Mouse (Mus musculus): Measurements from ENCODE around the gene Ep300.
A peak's percentile ranks its signal among the peaks of the same experiment; 100 is the strongest.
"Not testable (repeated sequence)": the region's sequence is repeated elsewhere in the genome, so short reads cannot be mapped to it uniquely, and the experiment has no call there.

Ep300 gene

DNA sequence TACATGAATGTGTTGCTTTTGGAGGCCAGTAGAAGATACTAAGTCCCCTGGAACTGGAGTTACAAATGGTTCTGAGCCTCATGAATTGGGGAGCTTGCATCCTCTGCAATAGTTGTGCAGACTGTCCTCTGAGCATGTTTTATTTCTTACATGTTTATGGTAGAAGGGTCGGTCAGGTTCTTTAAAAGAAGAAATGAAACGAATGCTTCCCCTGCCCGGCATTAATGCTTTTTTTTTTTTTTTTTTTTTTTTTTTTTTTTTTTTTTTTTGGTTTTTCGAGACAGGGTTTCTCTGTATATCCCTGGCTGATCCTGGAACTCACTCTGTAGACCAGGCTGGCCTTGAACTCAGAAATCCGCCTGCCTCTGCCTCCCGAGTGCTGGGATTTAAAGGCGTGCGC, 13.6 kb downstream of the Ep300 start:
- not testable (repeated sequence) for DNase-seq

DNA sequence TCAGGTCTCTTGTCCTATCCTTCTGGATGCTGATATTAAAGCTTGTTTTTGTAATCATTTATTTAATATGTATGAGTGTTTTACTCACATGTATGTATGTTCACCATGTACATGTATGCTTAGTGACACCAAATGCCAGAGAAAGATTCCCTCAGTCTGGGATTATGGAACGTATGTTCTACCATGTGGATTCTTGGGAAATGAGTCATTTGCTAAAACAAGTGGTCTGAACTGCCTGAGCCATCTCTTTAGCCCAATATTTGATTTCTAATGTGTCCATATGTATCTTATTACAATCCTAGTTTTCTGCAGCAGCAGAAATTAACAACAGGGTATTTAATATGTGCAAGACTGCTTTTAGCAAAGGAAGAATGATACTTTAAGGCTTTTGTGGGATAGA, 20.1 kb downstream of the Ep300 start:
- no peak for DNase-seq

DNA sequence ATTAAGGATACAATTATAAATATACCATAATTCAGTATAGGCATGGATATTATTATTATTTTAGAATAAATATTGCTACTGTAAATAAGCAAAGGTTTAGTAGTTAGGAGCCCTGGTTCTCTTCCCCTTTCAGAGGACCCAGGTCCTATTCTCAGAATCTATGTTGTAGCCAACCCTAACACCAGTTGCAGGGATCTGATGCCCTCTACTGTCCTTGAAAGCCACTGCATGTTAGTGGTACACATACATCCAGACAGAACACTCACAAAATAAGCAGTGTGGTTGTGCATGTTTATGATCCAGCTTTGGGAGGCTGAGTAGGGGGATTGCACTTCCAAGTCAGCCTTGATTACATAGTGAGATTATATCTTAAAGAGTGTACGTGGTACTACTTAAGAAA, 21.5 kb downstream of the Ep300 start:
- no peak for DNase-seq

DNA sequence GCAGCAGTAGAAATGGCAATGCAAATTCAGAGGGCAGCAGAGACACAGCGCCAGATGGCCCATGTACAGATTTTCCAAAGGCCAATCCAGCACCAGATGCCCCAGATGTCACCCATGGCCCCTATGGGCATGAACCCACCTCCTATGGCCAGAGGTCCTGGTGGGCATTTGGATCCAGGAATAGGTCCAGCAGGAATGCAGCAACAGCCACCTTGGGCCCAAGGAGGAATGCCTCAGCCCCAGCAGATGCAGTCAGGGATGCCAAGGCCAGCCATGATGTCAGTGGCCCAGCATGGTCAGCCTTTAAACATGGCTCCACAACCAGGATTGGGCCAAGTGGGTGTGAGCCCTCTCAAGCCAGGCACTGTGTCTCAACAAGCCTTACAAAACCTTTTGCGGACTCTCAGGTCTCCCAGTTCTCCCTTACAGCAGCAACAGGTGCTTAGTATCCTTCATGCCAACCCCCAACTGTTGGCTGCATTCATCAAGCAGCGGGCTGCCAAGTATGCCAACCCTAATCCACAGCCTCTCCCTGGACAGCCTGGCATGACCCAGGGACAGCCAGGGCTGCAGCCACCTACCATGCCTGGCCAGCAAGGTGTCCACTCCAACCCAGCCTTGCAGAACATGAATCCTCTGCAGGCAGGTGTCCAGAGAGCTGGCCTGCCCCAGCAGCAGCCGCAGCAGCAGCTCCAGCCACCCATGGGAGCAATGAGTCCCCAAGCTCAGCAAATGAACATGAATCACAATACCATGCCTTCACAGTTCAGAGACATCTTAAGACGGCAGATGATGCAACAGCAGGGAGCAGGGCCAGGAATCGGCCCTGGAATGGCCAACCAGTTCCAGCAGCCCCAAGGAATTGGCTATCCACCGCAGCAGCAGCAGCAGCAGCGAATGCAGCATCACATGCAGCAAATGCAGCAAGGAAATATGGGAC, 64.6 kb downstream of the Ep300 start:
- no peak for DNase-seq

DNA sequence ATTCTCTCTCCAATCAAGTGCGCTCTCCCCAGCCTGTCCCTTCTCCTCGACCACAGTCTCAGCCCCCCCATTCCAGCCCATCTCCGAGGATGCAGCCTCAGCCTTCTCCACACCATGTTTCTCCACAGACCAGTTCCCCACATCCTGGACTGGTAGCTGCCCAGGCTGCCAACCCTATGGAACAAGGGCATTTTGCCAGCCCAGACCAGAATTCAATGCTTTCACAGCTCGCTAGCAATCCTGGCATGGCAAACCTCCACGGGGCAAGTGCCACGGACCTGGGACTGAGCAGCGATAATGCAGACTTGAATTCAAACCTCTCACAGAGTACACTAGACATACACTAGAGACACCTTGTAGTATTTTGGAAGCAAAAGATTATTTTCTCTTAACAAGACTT, 65.5 kb downstream of the Ep300 start:
- no peak for DNase-seq

DNA sequence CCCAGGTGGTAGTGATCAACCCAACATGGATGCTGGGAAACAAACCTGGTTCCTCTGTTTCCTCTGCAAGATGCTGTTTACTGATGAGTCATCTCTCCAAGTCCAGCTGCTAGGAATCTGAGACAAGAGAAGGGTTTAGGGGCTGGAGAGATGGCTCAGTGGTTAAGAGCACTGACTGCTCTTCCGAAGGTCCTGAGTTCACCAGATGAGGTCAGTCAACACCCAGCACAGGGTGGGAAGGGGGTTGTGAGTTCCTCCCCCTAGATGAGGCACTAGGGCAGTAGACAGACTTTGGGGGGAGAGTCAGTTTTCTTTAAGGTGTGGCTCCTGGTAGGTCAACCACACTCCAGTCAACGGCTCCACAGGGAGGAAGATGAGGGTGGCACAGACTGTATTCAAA, 76.5 kb downstream of the Ep300 start:
- no peak for DNase-seq

DNA sequence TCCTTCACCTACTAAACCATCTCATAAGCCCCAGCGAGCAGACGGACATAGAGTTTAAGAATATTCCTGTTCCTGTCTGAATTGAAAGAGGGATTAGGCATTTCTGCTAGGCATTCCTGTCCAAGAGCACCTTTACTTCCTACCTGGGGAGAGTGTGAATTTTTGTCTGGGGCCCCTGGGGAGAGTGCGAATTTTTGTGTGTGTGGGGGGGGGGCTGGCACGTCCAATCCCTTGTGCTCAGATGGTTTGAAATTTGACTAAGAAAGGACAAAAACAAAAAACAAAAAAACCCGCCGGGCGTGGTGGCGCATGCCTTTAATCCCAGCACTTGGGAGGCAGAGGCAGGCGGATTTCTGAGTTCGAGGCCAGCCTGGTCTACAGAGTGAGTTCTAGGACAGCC, 78.1 kb downstream of the Ep300 start:
- DNase-seq: no peak

DNA sequence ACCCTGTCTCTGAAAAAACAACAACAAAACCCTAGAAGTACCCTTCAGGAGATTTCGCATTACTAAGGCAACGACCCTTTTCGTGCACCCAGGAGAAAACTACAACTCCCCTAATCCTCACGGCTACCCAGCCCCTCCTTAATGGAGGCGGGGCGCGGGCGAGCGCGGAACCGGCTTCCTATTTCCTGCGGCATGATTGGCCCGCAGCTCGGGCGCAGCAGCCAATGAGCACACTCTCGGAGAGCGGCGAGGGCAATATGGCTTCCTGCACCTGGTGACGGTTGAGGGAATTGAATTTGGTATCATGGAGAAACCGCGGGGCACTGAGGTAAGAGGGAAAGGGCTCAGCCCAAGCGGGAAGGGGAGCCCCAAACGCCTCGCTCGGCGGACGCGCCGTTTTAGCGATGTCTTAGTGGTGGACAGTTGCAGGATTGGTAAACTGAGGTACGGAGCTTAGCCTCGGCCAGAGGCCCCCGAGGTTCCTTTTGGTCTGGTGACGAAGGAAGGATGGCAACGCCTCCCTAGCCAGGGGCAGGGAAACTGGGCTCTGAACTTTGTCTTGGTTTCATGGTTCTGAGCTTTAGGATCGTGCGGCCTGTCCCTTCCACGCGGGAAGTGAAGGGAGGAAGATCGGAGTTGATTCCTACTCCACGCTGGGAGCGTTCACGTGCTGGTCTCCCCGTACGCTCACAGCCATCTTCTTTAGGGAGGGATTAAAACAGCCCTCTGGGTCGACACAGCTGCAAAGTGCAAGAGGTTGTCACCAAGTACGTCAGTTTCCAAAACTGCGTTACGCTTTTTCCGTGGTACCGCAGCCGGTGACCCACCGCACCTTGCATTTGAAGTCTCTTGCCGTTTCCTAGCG, 78.8 kb downstream of the Ep300 start, which contains the start of gene L3mbtl2:
Gene L3mbtl2, plus strand, starts transcription at position 193 of the 865 bp plus-strand sequence.
- DNase-seq: peak; percentile 91

DNA sequence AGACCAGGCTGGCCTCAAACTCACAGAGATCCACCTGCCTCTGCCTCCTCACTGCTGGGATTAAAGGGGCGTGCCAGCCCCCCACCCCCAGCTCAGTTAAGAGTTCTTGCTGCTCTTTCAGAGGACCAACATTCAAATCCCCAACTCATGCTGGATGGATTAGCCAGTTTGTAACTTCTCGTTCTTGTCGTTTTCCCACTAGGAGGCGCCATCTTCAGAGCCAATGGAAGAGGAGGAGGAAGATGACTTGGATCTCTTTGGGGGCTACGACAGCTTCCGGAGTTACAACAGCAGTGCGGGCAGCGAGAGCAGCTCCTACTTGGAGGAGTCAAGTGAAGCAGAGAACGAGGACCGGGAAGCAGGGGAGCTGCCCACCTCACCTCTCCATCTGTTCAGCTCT, 81.8 kb downstream of the Ep300 start:
- no peak for DNase-seq

DNA sequence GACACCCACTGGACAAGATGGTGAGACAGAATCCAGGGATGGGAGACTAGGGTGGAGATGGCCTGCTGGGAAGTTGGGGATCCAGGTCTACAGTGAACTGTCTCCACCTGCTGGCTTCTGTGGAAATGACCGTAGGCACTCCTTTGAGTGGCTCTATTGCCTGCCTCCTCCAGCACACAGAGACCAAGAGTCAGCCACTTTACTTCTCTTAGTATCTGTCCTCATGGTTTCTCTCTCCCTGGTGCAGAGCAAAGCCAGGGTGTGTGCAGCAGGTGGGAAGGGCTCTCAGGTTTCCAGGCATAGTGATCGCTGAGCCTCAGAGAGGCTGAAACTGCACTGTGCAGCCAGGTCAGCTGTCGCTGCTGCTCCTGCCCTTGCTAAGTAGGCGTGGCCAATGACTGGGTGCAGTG, 85.1 kb downstream of the Ep300 start:
- DNase-seq: peak; percentile 51

DNA sequence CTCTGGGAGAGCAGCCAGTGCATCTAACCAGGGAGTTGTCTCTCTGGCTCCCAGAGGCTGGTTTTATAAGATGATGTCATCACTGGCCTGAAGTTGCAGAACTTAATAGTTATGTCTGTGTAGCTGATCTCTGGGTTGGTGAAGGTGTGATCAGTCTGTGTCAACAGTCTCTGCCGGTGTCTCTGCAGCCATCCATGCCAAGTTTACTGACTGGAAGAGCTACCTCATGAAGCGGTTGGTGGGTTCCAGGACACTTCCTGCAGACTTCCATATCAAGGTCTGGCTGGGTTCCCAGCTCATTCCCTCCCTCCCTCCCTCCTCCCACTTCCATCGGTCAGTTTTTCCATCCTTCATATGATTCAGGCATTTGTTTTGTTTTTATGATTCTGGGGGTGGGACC, 91.5 kb downstream of the Ep300 start:
- DNase-seq: no peak

DNA sequence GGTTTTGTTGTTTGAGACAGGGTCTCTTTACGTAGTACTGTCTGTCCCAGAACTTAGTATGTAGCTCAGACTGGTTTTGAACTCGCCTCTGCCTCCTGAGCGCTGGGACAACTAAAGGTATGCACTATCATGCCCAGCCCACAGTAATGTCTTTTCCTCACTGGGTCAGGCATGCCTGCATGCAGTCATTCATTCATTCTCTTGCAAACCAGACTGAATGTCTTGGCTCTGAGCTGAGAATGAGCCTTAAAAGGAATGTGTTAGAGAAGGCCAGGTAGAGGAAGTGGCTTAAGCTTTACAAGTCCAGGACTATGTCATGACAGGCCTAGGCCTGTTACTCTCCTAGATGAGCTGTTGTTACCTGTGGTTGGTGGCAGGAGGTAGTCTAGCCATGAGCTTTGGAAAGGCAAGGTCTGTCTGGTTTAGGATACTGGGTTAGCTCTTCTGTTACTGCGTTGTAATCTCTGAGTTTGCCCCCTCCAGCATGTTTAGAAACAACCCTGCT, 95.2 kb downstream of the Ep300 start:
- no peak for DNase-seq

DNA sequence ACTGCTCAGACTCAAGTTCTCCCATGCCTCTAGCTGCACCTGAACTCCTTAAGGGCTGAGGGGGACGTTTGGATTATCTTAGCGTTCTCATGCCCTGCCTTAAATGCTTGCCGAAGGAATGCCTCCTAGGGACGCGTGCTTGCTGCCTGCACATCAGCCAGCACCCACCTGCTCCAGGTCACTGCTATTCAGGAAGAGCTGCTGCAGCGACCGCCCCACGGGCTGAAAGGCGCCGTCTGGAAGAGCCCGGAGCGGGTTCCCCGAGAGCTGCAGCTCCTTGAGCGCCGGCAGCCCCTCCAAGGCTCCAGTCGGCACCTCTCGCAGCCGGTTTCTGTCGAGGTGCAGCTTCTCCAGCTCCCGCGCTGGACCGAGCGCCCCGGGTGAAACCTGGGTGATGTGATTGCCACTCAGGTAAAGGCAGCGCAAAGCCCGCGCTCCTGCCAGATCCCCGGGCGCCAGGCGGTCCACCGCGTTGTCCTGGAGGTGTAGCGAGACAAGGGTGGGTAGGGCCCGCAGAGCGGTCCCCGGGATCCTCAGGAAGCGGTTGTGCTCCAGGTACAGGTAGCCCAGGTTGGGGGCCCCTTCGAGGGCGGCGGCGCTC, 108.3 kb downstream of the Ep300 start:
- no peak for DNase-seq

DNA sequence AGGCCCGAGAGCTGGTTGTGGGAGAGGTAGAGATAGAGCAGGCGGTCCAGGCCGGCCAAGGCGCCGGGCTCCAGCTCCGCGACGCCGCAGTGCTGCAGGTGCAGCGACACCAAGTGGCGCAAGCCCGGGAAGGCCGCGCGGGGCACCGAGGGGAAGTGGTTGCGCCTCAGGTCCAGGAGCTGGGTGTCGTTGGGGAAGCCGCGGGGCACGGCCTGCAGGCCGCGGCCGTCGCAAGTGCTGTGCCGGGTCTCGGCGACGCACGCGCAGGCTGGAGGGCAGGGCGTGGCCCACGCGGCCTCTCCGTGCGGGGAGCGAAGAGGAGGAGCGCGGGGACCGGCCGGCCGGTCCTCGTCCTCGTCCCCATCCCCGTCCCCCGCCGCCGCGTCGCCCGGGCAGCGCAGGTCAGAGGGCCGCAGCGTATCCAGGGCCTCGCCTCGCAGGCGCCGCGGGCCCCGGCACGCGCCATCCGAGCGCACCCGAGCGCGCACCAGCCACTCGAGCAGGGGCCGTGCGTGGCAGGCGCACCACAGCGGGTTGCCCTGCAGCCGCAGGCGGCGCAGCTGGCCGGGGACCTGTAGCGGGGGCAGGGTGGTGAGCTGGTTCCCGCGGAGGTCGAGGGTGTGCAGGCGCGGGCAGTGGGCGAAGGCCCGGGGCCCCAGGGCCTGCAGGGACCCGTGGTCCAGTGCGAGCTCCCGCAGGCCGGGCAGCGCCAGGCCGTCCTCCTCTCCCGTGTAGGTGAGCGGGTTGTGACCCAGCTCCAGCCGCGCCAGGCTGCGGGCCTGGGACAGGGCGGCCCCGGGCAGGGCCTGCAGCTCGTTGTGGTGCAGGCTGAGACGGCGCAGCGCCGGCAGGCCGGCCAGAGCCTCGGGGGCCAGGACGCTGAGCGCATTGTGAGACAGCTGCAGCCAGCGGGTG, 109.1 kb downstream of the Ep300 start:
- DNase-seq: peak; percentile 77

DNA sequence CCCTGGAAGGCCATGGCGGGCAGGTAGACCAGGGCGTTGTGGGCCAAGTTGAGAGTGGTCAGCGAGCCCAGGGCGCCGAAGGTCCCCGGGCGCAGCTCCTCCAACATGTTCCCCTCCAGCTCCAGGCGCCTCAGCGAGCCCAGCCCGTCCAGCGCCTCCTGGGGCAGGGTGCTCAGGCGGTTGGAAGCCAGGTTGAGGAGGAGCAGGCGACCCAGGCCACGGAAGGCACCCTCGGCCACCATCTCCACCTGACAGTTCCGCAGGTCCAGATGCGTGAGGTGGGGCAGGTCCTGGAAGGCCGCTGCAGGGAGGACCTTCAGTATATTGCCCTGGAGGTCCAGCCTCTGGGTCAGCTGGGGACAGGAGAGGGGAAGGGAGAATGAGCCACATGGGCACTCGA, 109.7 kb downstream of the Ep300 start:
- DNase-seq: no peak

DNA sequence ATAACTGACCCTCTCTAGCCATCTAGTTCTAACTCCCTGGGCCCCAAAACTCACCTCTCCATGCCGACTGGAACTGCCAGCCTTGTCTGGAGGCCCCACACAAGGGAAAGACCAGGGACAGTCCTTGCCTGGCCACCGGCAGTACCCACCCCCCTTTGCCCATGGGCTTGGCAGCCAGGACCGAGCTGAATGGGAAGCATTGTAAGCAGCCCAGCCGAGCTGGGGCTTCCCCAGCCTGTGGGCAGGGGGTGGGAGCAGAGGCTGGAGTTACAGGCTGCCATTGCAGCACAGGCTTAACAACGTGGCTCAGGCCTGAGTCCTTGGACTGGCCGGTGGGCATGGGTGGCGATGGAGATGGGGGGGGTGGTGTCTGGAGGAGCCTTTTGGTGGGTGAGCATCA, 112.0 kb downstream of the Ep300 start, which contains the start of gene Chadl:
Gene Chadl, minus strand, starts transcription at position 113 of the 400 bp plus-strand sequence.
- peak; percentile 43 for DNase-seq

DNA sequence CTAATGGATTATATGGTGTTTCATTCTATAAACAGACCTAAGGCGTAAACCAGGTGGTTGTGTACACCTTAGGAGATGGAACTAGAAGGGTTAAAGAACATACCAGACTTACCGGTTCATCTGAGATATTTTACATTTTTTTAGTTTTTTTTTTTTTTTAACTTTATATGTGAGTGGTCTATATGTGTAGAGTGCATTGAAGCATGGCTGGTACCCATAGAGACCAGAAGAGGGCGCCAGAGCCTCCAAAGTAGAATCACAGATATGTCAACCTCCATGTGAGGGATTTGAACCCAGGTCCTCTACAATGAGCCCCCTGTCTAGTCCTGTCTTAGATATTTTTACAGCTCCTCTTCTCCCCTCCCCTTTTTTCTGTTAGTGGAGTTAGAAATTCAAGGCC, 112.7 kb downstream of the Ep300 start:
- no peak for DNase-seq

DNA sequence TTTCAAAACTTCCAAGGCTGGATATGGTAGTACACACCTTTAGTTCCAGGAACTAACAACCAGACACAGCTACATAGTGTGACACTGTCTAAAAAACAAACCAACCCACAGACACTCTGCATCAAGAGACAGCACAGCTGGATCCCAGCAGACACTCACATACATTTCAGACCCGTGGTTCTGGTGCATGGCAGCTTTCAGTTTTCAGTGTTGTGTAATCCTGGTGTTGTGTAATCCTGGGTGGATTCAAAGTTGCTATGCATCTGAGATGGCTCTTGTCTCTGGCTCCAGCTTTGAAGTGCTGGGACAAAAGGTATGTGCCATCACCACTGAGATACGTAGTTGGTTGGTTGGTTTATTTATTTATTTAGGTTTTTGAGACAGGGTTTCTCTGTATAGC, 113.4 kb downstream of the Ep300 start:
- no peak for DNase-seq

DNA sequence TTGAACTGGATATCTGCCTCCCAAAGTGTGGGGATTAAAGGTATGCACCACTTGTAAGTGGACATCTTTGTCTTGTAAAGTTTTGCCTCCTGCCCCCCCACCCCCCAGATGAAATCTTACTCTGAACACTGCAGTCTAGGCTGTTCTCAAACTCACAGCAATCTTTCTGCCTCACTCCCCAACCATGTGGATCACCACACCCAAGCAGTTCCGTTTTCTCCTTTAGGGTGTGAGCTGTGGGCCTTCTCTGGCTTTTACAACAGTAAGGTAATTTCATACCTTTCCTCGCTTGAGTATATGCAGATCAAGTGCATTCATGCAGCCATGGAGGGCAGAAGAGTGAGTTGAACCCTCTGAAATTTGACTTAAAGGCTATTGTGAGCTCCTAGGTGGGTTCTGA, 115.0 kb downstream of the Ep300 start:
- DNase-seq: no peak

DNA sequence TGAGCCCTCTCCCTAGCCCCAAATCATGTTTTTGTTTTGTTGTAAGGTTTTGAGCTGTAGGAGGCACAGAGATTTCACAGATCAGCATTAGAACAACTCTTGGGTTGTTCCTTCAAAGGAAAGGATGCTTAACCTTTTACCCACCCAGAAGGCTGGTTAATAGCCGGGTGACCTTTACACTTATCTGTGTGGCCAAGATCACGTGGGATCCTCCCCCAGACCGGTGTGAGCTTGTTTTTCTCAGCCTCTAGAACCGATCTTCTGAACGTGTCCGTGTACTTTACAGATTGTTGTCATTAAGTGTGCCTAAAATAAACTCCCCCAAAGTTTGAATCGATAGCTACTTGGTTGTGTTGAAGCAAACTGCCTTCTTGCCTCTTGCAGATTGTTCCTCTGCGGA, 115.5 kb downstream of the Ep300 start:
- no peak for DNase-seq

DNA sequence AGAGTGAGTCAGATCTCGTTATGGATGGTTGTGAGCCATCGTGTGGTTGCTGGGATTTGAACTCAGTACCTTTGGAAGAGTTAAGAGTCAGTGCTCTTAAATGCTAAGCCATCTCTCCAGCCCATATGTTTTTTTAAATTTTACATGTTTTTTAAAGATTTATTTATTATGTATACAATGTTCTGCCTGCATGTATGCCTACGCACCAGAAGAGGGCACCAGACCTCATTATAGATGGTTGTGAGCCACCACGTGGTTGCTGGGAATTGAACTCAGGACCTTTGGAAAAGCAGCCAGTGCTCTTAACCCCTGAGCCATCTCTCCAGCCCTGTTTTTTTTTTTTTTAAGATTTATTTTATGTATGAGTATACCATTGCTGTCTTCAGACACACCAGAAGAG, 116.2 kb downstream of the Ep300 start:
- not testable (repeated sequence) for DNase-seq
